Mouse (Mus musculus): ENCODE measurements around the gene Fance.

Gene Fance

DNA sequence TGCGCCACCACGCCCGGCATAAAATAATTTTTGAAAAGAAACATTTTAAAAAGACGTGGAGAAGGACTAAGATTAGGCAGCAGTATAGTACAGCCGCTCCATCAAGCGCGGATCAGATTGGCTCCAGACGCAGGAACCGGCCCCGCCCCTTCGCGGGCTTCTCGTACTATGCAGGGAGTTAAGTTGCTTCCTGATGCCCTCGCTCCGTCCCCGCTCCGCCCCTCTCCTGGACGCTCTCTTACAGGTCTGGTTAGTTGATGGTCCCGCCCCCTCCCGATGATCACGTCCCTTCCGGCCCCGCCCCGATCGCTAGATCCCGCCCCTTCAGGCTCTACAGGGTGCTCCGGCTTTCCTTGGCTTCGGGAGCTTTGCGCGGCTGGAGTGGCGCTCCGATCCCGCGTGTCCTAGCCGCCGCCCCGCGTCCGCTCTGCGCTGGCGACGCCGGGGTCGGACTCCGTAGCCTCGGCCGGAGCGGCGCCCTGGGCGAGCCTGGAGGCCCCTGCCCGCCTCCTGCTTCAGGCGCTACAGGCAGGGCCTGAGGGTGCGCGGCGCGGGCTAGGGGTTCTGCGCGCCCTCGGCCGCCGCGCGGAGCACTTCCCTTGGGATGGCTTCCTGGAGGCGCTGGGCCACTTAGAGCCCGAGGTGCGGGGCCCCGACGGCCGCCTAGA lies at the start of gene Fance:
Gene Fance (plus strand): TSS at position 308 of the 668 bp plus-strand sequence.
- peak; percentile 83 to 93 for DNase-seq (ENCODE audit: low spot score in 2 of 2)

DNA sequence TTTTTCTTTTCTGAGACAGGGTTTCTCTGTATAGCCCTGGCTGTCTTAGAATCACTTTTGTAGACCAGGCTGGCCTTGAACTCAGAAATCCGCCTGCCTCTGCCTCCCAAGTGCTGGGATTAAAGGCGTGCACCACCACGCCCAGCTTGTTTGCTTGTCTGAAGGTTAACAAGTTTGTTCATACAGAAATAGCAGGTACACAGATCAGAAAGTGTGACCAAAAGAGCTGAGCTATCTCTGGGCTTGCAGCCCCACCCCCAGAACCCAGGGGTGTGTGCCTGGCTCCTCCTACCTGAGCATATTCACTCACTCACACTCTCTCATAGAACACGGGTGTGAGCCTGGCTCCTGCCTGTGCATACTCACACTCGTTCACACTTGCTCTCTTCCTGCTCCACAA lies 46.1 kb upstream of the Fance start:
- DNase-seq (ENCODE audit: low spot score in 2 of 2) = no peak

DNA sequence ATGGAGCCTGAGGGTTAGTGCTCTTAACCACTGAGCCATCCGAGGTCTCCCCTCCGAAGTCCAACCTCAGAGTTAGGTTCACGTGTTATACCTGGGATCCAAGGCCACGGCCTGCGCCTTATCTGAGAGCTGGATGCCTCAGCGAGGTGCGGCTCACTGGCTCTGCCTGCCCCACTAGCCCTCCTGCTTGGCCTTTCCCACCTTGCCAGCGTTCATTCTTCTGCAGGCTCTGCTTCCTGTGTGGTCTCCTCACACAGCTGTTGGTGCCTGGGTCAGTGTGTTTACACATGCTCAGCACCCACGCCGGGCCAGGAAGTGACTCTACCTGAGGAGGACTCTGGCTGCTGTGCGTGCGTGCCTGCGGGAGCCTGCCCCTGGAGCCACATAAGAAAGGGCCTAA lies 43.2 kb upstream of the Fance start:
- DNase-seq (ENCODE audit: low spot score in 2 of 2) = no peak

DNA sequence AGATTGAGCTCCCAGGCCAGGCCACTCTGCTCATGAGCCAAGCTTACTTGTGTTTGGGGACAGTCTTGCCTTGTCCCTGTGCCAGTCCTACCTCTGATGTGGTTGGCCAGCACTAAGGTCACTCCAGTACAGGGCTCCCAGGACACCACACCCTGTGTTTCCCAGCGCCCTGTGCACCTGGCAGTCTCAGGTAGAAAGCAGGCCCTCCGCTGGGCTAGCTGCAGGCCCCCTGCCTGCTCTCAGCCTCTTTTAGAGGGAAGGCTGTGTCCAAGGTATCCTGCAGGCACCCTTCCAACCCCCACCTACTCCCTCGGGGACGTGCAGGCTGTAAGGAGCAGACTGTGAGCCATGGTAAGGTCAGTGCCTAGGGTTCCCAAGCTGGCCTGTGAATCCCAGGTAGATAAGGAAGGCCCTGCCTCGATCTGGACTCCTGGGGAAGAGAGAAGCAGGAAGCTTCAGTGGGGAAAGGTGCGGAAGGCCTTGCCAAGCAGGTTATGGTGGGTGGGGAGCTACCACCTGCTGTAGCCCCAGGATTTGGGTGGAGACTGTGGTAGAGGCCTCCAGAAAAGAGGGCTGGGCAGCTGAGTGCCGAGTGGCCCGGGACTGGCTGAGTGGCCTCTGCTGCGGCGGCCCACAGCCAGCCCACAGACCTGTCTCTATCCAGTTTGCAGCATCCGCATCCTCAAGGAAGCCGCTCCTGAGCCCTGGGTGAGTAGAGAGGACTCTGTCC lies 41.6 kb upstream of the Fance start:
- DNase-seq (ENCODE audit: low spot score in 2 of 2) = peak; percentile 45 to 55

DNA sequence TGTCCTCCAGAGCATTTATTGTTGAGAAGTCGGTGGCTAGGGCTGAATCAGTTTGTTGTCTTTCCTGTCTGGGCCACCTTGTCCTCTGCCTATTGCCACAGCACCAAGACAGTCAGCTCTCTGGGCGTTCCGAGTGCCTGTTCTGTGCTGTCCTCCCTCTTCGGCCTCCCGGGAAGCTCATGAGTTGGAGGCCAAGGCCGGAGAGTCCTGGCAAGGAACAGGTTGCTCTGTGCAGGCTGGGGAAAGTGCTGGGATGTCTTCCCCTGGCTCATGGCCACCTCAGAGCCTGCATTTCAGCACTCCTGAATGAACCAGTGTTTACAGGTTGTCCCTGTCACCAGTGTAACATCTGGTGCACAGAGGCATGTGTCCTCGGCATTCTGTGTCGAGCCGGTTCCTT lies 41.0 kb upstream of the Fance start:
- no peak for DNase-seq (ENCODE audit: low spot score in 2 of 2)

DNA sequence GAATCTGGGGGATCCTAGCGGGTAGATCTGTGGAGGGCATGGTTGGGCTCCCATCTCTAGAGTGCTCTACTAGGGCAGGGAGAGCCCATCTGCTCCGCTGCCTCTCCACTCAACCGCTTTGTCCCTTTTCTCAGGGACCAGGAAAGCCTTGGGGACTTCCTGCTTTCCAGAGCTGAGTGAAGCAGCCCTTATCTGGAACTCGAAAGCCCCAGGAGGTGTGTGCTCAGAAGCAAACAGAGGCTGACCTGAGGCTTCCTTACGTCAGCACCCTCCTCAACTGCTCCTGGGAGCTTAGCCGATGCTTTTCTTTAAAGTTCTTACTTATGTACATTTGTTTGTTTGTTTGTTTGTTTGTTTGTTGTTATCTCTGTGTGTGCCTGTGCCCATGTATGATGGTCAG lies 40.5 kb upstream of the Fance start:
- DNase-seq (ENCODE audit: low spot score in 2 of 2) = no peak

DNA sequence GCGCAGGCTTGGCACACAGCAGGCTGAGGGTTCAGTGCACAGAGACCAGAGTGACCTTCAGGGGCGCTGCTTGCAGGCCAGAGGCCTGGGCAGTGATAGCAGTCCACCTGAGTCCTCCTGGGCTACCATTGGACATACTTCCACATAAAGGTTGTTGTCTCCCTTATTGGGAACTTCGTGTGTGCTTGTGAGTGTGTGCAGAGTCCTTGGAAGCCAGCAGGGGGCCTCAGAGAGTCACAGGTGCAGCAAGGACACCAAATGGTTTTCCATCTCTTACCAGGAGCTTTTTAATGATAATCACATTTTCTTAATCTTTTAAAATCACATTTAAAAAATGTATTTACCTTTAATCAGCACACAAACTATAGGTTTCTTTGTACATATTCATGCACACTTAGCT lies 38.6 kb upstream of the Fance start:
- DNase-seq (ENCODE audit: low spot score in 2 of 2) = no peak

DNA sequence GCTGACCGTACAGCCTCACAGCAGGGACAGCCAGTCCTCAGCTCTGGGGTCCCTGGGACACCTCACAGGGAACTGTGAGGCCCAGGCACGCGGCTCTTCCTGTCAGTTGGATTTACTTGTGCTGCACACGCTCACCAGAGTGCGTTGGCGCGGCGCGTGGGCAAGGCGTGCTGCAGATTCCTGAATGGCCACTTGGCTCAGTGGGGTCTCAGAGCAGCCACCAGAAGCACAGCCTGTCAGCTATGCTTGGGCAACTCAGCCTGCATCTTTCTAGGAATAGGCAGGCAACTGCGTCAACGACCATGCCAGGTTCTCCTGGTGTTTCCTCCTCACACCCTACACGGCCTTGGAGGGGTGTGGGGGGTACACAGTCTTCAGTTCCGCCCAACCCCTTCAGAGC lies 36.1 kb upstream of the Fance start:
- DNase-seq (ENCODE audit: low spot score in 2 of 2) = no peak

DNA sequence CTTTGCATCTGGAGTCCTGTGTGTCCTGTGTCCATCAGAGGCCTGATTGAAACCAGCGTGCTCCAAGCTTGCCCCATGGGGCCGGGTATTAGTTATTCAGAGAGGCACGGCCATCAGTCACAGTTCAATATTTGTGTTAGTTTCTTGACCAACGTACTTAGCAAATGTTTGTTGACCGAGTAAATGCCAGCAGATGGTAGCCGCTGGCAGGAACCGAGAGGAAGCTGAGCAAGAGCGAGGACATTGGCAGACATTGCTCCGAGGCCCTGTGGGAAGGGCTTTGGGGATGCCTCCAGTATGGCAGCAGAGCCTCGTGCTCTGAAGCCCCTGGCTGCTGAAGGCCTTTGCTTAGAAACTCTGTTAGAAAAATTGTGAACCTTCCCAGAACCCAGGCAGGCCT lies 35.6 kb upstream of the Fance start:
- no peak for DNase-seq (ENCODE audit: low spot score in 2 of 2)

DNA sequence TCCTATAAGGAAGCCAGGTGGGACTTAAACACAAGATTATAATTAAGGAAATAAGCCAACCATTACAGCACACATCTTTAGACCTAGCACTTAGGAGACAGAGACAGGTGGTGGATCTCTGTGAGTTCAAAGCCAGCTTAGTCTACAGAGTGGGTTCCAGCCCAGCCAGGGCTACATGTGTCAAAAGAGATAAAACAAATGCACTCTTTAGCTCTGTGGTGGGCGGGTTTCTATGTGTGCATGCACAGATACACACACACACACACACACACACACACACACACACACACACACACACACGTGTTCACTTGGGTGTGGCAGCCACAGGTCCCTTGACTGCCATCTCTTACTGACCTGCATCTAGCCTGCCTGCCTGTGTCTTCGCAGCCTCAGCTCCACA lies 35.2 kb upstream of the Fance start:
- DNase-seq (ENCODE audit: low spot score in 2 of 2) = no peak

DNA sequence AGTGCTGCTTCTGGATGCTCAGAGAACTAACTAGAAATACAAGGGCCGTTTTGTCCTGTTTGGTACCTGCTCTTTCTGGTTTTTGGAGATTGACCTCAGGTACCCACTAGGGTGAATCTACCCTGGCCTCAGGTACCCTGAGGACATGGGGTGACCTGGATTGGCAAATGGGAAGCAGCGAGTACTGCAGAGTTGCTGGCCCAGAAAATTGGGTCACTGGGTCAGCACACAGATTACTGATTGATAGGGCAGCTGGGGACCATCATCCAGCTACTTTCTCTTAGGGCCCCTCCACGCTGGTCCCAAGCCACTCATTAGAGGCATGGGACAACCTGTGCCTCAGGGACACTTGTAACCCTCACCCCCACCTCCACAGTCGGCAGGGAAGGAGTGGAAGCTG lies 34.1 kb upstream of the Fance start:
- DNase-seq (ENCODE audit: low spot score in 2 of 2) = no peak

DNA sequence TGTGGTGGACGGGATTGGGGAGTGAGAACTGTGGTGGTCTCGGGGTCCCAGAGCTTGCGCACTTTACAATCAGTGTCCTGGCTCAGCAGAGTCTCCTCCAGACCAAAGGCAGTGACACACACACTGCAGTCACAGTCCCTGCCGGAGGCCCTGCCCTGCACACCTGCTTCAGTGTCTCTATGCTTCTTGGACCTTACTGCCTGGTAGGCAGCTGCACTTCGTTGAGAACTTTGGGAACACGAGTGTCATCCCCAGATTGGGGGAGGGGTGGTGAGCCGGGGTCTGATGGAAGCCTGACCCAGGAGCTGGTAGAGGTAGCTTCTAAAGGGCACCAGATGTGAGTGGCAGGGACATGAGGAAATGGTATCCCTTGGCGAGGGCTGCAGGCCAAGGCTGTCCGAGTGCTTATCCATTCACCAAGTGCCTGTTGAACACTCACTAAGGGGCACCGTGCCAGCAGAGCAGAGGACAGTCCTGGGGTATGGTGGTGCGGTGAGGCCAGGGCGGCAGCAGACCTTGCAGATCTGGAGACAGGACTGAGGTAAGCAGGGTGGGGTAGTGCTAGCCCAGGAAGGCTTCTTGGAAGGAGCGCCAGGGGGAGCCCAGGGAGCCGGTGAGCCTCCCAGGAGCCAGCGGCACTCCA lies 33.4 kb upstream of the Fance start:
- no peak for DNase-seq (ENCODE audit: low spot score in 2 of 2)

DNA sequence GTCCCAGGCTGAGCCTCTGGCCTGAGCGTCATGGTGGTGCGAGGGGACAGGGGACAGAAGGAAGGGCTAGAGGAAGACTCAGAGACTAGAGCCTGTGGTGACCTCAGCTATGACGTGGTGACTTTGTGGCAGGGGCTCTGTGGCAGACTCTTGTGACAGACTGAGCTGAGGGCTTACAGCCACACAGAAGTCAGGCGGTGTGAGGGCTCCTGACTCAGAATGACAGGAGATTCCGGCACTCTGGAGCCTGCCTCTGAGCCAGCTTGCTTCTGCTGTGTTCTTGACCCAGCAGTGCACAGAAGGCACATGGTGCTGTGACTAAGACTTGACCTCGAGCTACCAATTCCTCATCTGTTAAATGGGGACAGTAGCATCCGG lies 32.9 kb upstream of the Fance start:
- no peak for DNase-seq (ENCODE audit: low spot score in 2 of 2)

DNA sequence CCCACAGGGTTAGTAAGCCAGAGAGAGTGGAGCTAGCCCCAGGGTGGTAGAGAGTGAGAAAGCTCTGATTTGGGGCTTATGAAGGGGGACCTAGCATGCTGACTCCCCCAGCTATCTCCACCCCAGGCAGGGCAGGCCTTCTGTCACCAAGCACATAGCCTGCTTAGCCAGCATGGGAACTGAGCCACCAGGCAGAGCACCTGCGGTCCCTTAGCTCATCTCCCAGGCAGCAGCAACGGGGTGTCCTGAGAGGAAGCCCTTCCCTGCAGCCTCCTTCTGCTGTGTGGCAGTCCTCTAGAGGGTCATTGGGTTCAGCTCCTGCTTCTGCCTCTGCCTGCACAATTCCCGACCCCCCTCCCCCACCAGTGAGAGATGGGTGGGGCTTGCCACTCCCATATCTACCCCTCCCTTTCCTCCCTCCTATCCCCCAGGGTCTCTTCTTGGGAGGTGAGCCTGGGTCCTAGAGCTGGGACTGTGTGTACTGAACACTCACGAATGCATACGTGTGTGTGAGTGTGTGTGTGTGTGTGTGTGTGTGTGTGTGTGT lies 32.4 kb upstream of the Fance start:
- DNase-seq (ENCODE audit: low spot score in 2 of 2) = no peak

DNA sequence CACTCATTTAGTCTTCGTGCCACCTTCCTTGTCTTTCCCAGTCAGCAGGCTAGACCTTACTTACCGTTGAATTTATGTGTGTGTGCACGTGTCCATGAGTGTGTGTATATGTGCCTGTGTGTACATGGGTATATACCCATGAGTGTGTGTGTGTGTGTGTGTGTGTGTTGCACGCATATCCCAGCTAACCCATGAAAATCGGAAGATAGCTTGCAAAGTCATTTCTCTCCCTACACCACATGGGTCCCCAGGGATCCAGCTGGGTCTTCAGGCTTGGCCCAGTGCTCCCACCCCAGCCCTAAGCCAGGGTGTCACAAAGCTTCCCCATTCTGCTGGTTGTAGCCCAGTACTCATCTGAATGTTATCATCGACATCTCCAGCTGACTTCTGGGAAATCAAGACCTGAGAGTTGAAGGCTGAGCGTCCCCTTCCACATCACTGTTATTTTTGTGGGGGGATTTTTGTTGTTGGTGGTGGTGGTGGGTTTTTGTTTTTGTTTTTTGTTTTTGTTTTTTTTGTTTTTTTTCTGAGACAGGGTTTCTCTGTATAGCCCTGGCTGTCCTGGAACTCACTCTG lies 31.4 kb upstream of the Fance start:
- no peak for DNase-seq (ENCODE audit: low spot score in 2 of 2)

DNA sequence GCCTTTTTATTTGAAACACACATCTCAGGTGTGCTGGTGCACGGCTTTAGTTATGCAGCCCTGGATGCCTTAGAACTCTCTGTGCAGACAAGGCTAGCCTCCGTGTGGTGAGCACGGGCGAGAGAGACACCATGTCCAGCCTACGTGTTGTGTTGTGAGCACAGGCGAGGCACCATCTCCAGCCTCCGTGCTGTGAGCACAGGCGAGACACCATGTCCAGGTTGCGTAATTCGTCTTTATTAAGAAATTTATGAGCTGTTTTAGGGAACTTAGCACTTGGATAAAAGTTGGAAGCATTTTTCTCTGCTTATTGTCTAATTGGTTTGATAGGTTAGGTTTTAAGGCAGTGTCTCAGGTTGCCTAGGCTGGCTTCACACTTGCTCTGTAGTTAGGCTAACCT lies 30.1 kb upstream of the Fance start:
- no peak for DNase-seq (ENCODE audit: low spot score in 2 of 2)

DNA sequence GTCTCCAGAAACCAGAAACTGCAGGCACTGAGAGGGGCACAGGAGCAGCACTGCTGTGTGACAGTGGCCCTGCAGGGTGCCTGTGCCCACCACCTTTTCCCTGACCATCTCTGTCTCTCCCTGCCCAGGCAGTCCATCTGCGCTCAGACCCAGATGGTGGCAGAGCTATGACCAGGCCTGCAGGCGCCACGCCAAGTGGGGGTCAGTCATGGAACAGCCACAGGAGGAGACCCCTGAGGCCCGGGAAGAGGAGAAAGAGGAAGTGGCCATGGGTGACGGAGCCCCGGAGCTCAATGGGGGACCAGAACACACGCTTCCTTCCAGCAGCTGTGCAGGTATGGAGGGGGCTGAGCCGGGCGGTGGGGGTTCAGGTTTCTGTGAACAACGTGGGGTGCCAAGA lies 27.2 kb upstream of the Fance start:
- no peak for DNase-seq (ENCODE audit: low spot score in 2 of 2)

DNA sequence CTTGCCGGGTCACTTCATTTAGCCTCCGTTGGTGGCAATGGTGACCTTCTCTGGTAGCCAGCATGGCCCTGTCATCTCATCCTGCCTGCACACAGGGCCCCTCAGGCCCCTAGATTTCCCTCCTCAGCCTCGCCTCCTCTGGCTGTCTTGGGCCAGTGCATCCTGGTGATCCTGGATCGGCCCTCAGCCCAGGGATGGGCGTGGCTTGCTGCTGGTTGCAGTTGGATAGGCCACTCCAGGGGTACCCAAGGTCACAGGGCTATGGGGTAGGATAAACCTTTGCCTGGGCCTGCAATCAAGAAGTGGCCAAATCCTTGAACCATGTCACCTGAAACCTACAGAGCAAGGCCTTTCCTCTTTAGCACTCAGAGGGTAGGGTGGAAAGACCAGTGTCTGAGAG lies 26.4 kb upstream of the Fance start:
- DNase-seq (ENCODE audit: low spot score in 2 of 2) = no peak

DNA sequence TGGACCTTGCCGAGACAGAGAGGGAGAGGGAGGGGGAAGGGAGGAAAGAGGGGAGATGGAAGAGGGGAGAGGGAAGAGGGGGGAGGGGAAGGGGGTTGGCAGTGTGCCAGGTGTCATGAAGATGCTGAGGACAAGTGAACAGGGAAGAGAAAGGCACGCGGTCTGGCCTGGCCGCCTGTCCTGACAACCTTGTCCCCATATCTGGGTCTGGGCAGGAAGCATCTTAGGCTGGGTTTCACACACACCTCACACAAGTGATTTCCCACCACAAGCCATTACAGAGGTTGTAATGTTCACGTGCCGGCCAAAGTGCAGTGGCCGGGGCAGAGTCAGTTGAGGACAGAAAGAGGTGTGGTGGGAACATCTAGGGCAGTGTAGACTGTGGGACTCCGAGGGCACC lies 25.7 kb upstream of the Fance start:
- no peak for DNase-seq (ENCODE audit: low spot score in 2 of 2)

DNA sequence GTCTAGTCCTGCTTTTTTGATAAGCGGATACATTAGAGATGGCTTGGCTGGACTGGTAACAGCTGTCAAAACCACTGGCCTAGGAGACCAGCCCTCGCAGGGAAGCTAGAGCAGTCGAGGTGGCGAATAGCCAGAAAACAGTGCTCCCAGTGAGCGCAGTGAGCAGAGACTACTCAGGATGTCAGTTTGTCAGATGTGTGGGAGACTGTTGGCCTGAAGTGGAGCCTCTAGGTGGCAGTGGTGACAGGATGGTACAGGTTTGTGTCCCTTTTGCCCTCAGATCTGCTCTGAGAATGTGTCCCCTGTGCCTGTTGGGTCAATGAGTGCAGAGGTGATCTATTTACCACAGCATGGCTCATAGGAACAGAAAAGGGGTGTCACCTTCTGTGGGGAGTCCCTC lies 25.3 kb upstream of the Fance start:
- no peak for DNase-seq (ENCODE audit: low spot score in 2 of 2)

DNA sequence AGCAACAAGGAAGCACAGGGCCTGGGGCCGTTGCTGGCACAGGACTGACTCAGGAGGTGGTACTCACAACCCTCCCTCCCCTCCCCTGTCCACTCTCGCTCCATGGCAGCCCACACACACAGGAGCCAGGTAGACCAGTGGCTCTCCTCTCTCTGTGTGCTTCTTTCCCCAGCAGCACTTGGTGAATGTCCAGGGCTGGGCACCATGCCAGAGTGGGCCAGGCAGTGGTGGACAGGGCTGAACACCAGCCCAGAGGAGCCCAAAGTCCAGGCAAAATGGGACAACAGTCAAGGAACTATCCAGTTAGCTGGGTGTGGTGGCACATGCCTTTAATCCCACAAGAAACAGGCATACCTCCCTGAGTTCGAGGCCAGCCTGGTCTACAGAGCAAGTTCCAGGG lies 23.1 kb upstream of the Fance start:
- peak in 1 of 2 experiments; percentile 50 for DNase-seq (ENCODE audit: low spot score in 2 of 2)

DNA sequence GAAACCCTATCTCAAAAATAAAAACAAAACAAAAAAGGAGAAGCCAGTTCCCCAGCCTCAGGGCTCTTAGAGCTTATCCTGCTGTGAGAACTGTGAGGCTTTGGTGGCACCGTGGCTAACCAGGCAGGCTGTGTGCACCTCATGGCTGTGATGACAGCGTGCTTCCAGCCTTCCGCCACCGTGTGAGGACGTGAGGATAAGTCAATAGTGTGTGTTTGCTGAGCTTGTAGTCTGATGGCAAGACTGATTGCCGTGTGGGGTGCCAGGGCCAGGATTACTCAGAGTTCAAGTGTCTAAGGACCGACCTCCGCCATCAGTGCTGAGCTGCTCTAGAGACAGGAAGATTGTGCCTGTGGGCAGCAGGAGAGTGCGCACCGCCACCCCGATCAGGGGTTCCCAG lies 22.6 kb upstream of the Fance start:
- peak in 1 of 2 experiments; percentile 65 for DNase-seq (ENCODE audit: low spot score in 2 of 2)

DNA sequence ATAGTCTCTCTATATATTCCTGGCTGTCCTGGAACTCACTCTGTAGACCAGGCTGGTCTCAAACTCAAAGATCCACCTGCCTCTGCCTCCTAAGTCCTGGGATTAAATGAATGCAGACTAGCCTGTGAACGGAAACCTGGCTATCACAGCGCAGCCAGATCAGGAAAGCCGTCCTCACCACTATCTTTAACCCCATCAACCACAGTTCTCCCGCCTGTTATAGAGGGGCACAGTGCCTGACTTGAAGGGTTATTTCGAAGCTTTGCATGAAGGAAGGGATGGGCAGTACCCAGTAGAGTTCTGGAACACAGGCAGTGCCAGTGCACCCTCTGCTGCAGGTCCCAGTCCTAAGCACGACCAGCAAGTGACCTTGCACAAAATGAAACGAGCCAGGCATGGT lies 22.0 kb upstream of the Fance start:
- no peak for DNase-seq (ENCODE audit: low spot score in 2 of 2)

All from urinary bladder, adult 18-20 months (tissue).